Mouse (Mus musculus): ENCODE data around the gene Miga1. TPM values are rescaled to one million over a fixed set of nuclear protein-coding genes. Genes with fewer than 3 reads are reported as not detected.

The Miga1 gene
- polyA plus RNA-seq, 1 experiment from 2014 or later = 26.3 TPM

GRCm38 (mm10) chr3:152352289-152352688, 12.1 kb upstream of the Miga1 start:
- H3K9ac ChIP-seq (ENCODE audit: low read length) = no peak overlapping the region
- no peak overlapping the region for H3K27ac ChIP-seq (ENCODE audit: low read depth, low read length)
- H3K4me1 ChIP-seq (replicated peaks; ENCODE audit: control insufficient read depth, insufficient read depth, low read length) = peaks cover 2% of the 10 kb centered on the region; the same call in 1 of the 2 replicates
- H3K4me2 ChIP-seq (ENCODE audit: low read depth, low read length, severe bottlenecking) = no peak overlapping the region
- no peaks in the 10 kb centered on the region for H3K9me3 ChIP-seq (ENCODE audit: control insufficient read depth, low read length)
- WGBS = 87% methylated on average over 4 of the region's 4 CpGs
- H3K36me3 ChIP-seq (ENCODE audit: control insufficient read depth, insufficient read depth, low read length) = no peaks in the 10 kb centered on the region
- no peak overlapping the region for H3K4me3 ChIP-seq (ENCODE audit: low read depth, low read length)
- no peak for DNase-seq (ENCODE audit: low spot score)
- ATAC-seq (replicated peaks; ENCODE audit: low FRiP score) = no peak
- H3K27me3 ChIP-seq (ENCODE audit: control insufficient read depth, insufficient read depth, low read length) = no peaks in the 10 kb centered on the region

GRCm38 (mm10) chr3:152350966-152351365, 10.8 kb upstream of the Miga1 start:
- ATAC-seq (replicated peaks; ENCODE audit: low FRiP score) = no peak

GRCm38 (mm10) chr3:152350431-152350830, 10.2 kb upstream of the Miga1 start:
- Histone ChIP-seq H3K27ac (ENCODE audit: low read depth, low read length) (no peak overlapping the region), H3K9me3 (ENCODE audit: control insufficient read depth, low read length) (no peaks in the 10 kb centered on the region), H3K4me1 (replicated peaks; ENCODE audit: control insufficient read depth, insufficient read depth, low read length) (peaks cover 3% of the 10 kb centered on the region; the same call in 1 of the 2 replicates), H3K9ac (ENCODE audit: low read length) (no peak overlapping the region), H3K36me3 (ENCODE audit: control insufficient read depth, insufficient read depth, low read length) (no peaks in the 10 kb centered on the region), H3K4me3 (ENCODE audit: low read depth, low read length) (no peak overlapping the region), H3K4me2 (ENCODE audit: low read depth, low read length, severe bottlenecking) (no peak overlapping the region), H3K27me3 (ENCODE audit: control insufficient read depth, insufficient read depth, low read length) (no peaks in the 10 kb centered on the region)
- WGBS = 87% methylated on average over 3 of the region's 3 CpGs
- ATAC-seq (replicated peaks; ENCODE audit: low FRiP score) = no peak
- no peak for DNase-seq (ENCODE audit: low spot score)

More at GRCm38 (mm10) chr3:152350966-152351365, 10.8 kb upstream of the Miga1 start:
- Histone ChIP-seq H3K9me3 (ENCODE audit: control insufficient read depth, low read length) (no peaks in the 10 kb centered on the region), H3K36me3 (ENCODE audit: control insufficient read depth, insufficient read depth, low read length) (no peaks in the 10 kb centered on the region), H3K4me1 (replicated peaks; ENCODE audit: control insufficient read depth, insufficient read depth, low read length) (peaks cover 3% of the 10 kb centered on the region; the same call in 1 of the 2 replicates), H3K4me3 (ENCODE audit: low read depth, low read length) (no peak overlapping the region), H3K27me3 (ENCODE audit: control insufficient read depth, insufficient read depth, low read length) (no peaks in the 10 kb centered on the region), H3K9ac (ENCODE audit: low read length) (no peak overlapping the region), H3K4me2 (ENCODE audit: low read depth, low read length, severe bottlenecking) (no peak overlapping the region), H3K27ac (ENCODE audit: low read depth, low read length) (no peak overlapping the region)
- 90% methylated on average over 5 of the region's 5 CpGs for WGBS
- DNase-seq (ENCODE audit: low spot score) = no peak

GRCm38 (mm10) chr3:152348011-152348830, 8.0 kb upstream of the Miga1 start:
- Histone ChIP-seq H3K9ac (ENCODE audit: low read length) (no peak overlapping the region), H3K27me3 (ENCODE audit: control insufficient read depth, insufficient read depth, low read length) (no peaks in the 10 kb centered on the region), H3K4me1 (replicated peaks; ENCODE audit: control insufficient read depth, insufficient read depth, low read length) (peaks cover 3% of the 10 kb centered on the region; the same call in 1 of the 2 replicates), H3K9me3 (ENCODE audit: control insufficient read depth, low read length) (no peaks in the 10 kb centered on the region), H3K36me3 (ENCODE audit: control insufficient read depth, insufficient read depth, low read length) (no peaks in the 10 kb centered on the region), H3K4me2 (ENCODE audit: low read depth, low read length, severe bottlenecking) (no peak overlapping the region), H3K4me3 (ENCODE audit: low read depth, low read length) (no peak overlapping the region), H3K27ac (ENCODE audit: low read depth, low read length) (no peak overlapping the region)
- no peak for DNase-seq (ENCODE audit: low spot score)
- no peak for ATAC-seq (replicated peaks; ENCODE audit: low FRiP score)
- 92% methylated on average over 10 of the region's 10 CpGs for WGBS

GRCm38 (mm10) chr3:152347227-152347626, 7.0 kb upstream of the Miga1 start:
- H3K4me2 ChIP-seq (ENCODE audit: low read depth, low read length, severe bottlenecking) = peak overlapping the region; percentile 66
- H3K9me3 ChIP-seq (ENCODE audit: control insufficient read depth, low read length) = no peaks in the 10 kb centered on the region
- H3K4me1 ChIP-seq (replicated peaks; ENCODE audit: control insufficient read depth, insufficient read depth, low read length) = peaks cover 3% of the 10 kb centered on the region; the same call in 1 of the 2 replicates
- 48% methylated on average over 3 of the region's 3 CpGs for WGBS
- no peaks in the 10 kb centered on the region for H3K27me3 ChIP-seq (ENCODE audit: control insufficient read depth, insufficient read depth, low read length)
- peak overlapping the region; percentile 90 for H3K4me3 ChIP-seq (ENCODE audit: low read depth, low read length)
- H3K36me3 ChIP-seq (ENCODE audit: control insufficient read depth, insufficient read depth, low read length) = no peaks in the 10 kb centered on the region
- DNase-seq (ENCODE audit: low spot score) = no peak
- H3K27ac ChIP-seq (ENCODE audit: low read depth, low read length) = no peak overlapping the region
- H3K9ac ChIP-seq (ENCODE audit: low read length) = peak overlapping the region; percentile 82
- ATAC-seq (replicated peaks; ENCODE audit: low FRiP score) = no peak

- H3K27me3 ChIP-seq (ENCODE audit: control insufficient read depth, insufficient read depth, low read length) = no peaks in the 10 kb centered on the region
- no peak overlapping the region for H3K27ac ChIP-seq (ENCODE audit: low read depth, low read length)
- ATAC-seq (replicated peaks; ENCODE audit: low FRiP score) (peak; percentile 76), DNase-seq (ENCODE audit: low spot score) (no peak)
- peak overlapping the region; percentile 66 for H3K4me2 ChIP-seq (ENCODE audit: low read depth, low read length, severe bottlenecking)
- H3K9ac ChIP-seq (ENCODE audit: low read length) = peak overlapping the region; percentile 82
- H3K36me3 ChIP-seq (ENCODE audit: control insufficient read depth, insufficient read depth, low read length) = no peaks in the 10 kb centered on the region
- H3K4me3 ChIP-seq (ENCODE audit: low read depth, low read length) = peak overlapping the region; percentile 90
- no peaks in the 10 kb centered on the region for H3K9me3 ChIP-seq (ENCODE audit: control insufficient read depth, low read length)
- WGBS = under 1% methylated on average over 48 of the region's 54 CpGs
- peaks cover 3% of the 10 kb centered on the region; the same call in 1 of the 2 replicates for H3K4me1 ChIP-seq (replicated peaks; ENCODE audit: control insufficient read depth, insufficient read depth, low read length)
These were observed 6.5 kb upstream of the Miga1 start for GRCm38 (mm10) chr3:152346633-152347141.

- no peaks in the 10 kb centered on the region for H3K27me3 ChIP-seq (ENCODE audit: control insufficient read depth, insufficient read depth, low read length)
- WGBS = 8% methylated on average over 34 of the region's 44 CpGs
- peak within 1 kb of the TSS; percentile 82 for H3K9ac ChIP-seq (ENCODE audit: low read length)
- ATAC-seq (replicated peaks; ENCODE audit: low FRiP score) (peak; percentile 97), DNase-seq (ENCODE audit: low spot score) (peak; percentile 95)
- peaks cover 3% of the 10 kb centered on the region; the same call in 1 of the 2 replicates for H3K4me1 ChIP-seq (replicated peaks; ENCODE audit: control insufficient read depth, insufficient read depth, low read length)
- H3K27ac ChIP-seq (ENCODE audit: low read depth, low read length) = no peak within 1 kb of the TSS
- H3K36me3 ChIP-seq (ENCODE audit: control insufficient read depth, insufficient read depth, low read length) = no peaks in the 10 kb centered on the region
- peak within 1 kb of the TSS; percentile 90 for H3K4me3 ChIP-seq (ENCODE audit: low read depth, low read length)
- H3K9me3 ChIP-seq (ENCODE audit: control insufficient read depth, low read length) = no peaks in the 10 kb centered on the region
- H3K4me2 ChIP-seq (ENCODE audit: low read depth, low read length, severe bottlenecking) = peak within 1 kb of the TSS; percentile 66
These were observed 5.8 kb upstream of the Miga1 start, which contains the start of gene Usp33 for GRCm38 (mm10) chr3:152345732-152346632. Gene Usp33 (plus strand): TSS chr3:152346478.

- DNase-seq (ENCODE audit: low spot score) (no peak), ATAC-seq (replicated peaks; ENCODE audit: low FRiP score) (no peak)
- no peak overlapping the region for H3K4me2 ChIP-seq (ENCODE audit: low read depth, low read length, severe bottlenecking)
- no peak overlapping the region for H3K27ac ChIP-seq (ENCODE audit: low read depth, low read length)
- H3K36me3 ChIP-seq (ENCODE audit: control insufficient read depth, insufficient read depth, low read length) = no peaks in the 10 kb centered on the region
- no peaks in the 10 kb centered on the region for H3K27me3 ChIP-seq (ENCODE audit: control insufficient read depth, insufficient read depth, low read length)
- H3K9ac ChIP-seq (ENCODE audit: low read length) = no peak overlapping the region
- H3K9me3 ChIP-seq (ENCODE audit: control insufficient read depth, low read length) = no peaks in the 10 kb centered on the region
- WGBS = 89% methylated on average over 15 of the region's 15 CpGs
- peaks cover 3% of the 10 kb centered on the region; the same call in 1 of the 2 replicates for H3K4me1 ChIP-seq (replicated peaks; ENCODE audit: control insufficient read depth, insufficient read depth, low read length)
- H3K4me3 ChIP-seq (ENCODE audit: low read depth, low read length) = no peak overlapping the region
These were observed 2.8 kb upstream of the Miga1 start for GRCm38 (mm10) chr3:152342961-152343517.

Data from forebrain, embryonic 11.5 days (tissue).